Mouse (Mus musculus): ENCODE data around the gene Olfr1247. TPM values are rescaled to one million over a fixed set of nuclear protein-coding genes. Genes with fewer than 3 reads are reported as not detected.
"Not testable (repeated sequence)": the region's sequence is repeated elsewhere in the genome, so short reads cannot be mapped to it uniquely, and the experiment has no call there.

The Olfr1247 gene
- 0.04 TPM in 1 of 2 replicates, not detected in the other for polyA plus RNA-seq (2014; fragmentation: Nextera tagmentation; extraction: Ambion mirVana)

- Histone ChIP-seq H3K9me3 (ENCODE audit: control insufficient read depth, low read length) (no peaks in the 10 kb centered on the region), H3K9ac (no peak within 1 kb of the TSS), H3K4me3 (replicated peaks; ENCODE audit: low read length) (no peak within 1 kb of the TSS), H3K4me1 (replicated peaks; ENCODE audit: control insufficient read depth, insufficient read depth, low read length) (no peaks in the 10 kb centered on the region), H3K27ac (no peak within 1 kb of the TSS), H3K4me2 (replicated peaks) (no peak within 1 kb of the TSS), H3K36me3 (replicated peaks; ENCODE audit: control insufficient read depth, insufficient read depth) (no peaks in the 10 kb centered on the region), H3K27me3 (ENCODE audit: control insufficient read depth, insufficient read depth, low read length) (no peaks in the 10 kb centered on the region)
- no peak for DNase-seq (ENCODE audit: low spot score)
- ATAC-seq (ENCODE audit: low FRiP score), result no peak
- 98% methylated on average over 2 of the region's 2 CpGs for WGBS
Measured at GRCm38 (mm10) chr2:89614030-89614429, at the start of gene Olfr1247. Gene Olfr1247, minus strand, starts transcription at chr2:89614130.

GRCm38 (mm10) chr2:89661367-89661766, 47.4 kb upstream of the Olfr1247 start, which contains the start of gene Olfr1250:
Gene Olfr1250, minus strand, starts transcription at chr2:89661467.
- H3K36me3 ChIP-seq (replicated peaks; ENCODE audit: control insufficient read depth, insufficient read depth), result no peaks in the 10 kb centered on the region
- no peak within 1 kb of the TSS for H3K27ac ChIP-seq
- no peaks in the 10 kb centered on the region for H3K4me1 ChIP-seq (replicated peaks; ENCODE audit: control insufficient read depth, insufficient read depth, low read length)
- H3K27me3 ChIP-seq (ENCODE audit: control insufficient read depth, insufficient read depth, low read length), result no peaks in the 10 kb centered on the region
- ATAC-seq (ENCODE audit: low FRiP score), result no peak
- H3K9me3 ChIP-seq (ENCODE audit: control insufficient read depth, low read length), result no peaks in the 10 kb centered on the region
- no peak for DNase-seq (ENCODE audit: low spot score)
- H3K4me2 ChIP-seq (replicated peaks), result no peak within 1 kb of the TSS
- no peak within 1 kb of the TSS for H3K9ac ChIP-seq
- no peak within 1 kb of the TSS for H3K4me3 ChIP-seq (replicated peaks; ENCODE audit: low read length)

DNA sequence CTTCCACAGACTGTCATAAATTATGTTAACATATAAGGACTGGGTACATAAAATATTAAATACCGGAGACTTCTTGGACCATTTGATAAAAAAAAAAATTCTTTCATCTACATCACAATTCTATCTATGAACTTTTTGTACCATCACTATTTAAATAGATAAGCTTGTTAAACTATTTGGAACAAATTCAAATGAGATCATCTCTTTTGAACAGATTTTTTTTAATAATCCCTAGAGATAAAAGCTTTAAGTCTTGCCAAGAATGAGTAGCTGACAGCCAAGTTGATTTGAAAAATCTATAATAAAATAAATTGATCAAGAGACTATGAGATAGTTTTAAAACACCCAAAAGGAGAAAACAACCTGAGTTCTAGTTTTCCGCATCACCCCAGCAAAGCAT, 21.0 kb upstream of the Olfr1247 start, which contains the start of gene Olfr1249:
TSS of gene Olfr1249 (minus strand) at position 101 of the 400 bp plus-strand sequence.
- DNase-seq (ENCODE audit: low spot score) (no peak), ATAC-seq (ENCODE audit: low FRiP score) (no peak)
- Histone ChIP-seq H3K9ac (no peak within 1 kb of the TSS), H3K4me2 (replicated peaks) (no peak within 1 kb of the TSS), H3K27ac (no peak within 1 kb of the TSS), H3K27me3 (ENCODE audit: control insufficient read depth, insufficient read depth, low read length) (no peaks in the 10 kb centered on the region), H3K36me3 (replicated peaks; ENCODE audit: control insufficient read depth, insufficient read depth) (no peaks in the 10 kb centered on the region), H3K9me3 (ENCODE audit: control insufficient read depth, low read length) (no peaks in the 10 kb centered on the region), H3K4me1 (replicated peaks; ENCODE audit: control insufficient read depth, insufficient read depth, low read length) (no peaks in the 10 kb centered on the region), H3K4me3 (replicated peaks; ENCODE audit: low read length) (no peak within 1 kb of the TSS)
- WGBS, result 96% methylated on average over 2 of the region's 2 CpGs

DNA sequence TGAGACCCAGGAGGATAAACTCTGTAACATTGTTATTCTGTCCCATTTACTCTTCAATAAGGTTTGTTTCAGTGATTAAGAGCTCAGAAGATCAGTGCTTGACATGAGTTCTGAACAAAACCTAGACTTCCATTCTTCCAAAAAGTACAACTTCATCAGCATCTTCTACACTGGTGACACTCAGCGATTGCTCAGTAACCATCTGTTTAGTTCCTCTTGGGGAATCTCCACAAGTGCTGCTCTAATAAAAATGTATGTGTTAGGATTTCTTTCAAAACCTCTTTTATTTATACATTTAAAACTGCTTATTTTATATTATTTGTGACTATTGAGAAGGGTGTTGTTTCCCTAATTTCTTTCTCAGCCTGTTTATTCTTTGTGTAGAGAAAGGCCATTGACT, 4.2 kb upstream of the Olfr1247 start, which contains the start of gene Olfr1248:
TSS of gene Olfr1248 (minus strand) at position 101 of the 400 bp plus-strand sequence.
- not testable (repeated sequence) for DNase-seq (ENCODE audit: low spot score); H3K9me3 ChIP-seq (ENCODE audit: control insufficient read depth, low read length); H3K4me2 ChIP-seq (replicated peaks); ATAC-seq (ENCODE audit: low FRiP score); H3K9ac ChIP-seq; H3K4me1 ChIP-seq (replicated peaks; ENCODE audit: control insufficient read depth, insufficient read depth, low read length); H3K36me3 ChIP-seq (replicated peaks; ENCODE audit: control insufficient read depth, insufficient read depth); H3K4me3 ChIP-seq (replicated peaks; ENCODE audit: low read length); H3K27ac ChIP-seq; H3K27me3 ChIP-seq (ENCODE audit: control insufficient read depth, insufficient read depth, low read length)
- WGBS, result 95% methylated on average over 1 of the region's 1 CpGs

DNA sequence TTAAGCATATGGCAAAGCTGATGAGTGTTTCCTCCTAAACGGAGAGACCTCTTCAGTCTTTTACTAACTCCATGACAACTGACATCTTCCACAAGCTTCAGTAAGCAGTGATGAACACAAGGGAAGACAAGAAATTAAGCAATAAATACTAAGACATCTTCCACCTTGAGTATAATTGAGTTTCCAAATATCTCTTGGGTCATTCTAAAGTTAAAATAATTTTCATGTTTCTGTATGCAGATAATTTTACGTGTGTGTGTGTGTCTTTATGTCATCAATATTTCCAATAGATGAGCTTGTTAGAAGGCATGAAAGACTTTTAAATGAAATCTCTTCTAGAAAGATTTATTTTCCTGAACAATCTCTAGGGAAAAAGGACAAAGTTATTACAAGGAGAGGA, 20.9 kb downstream of the Olfr1247 start, which contains the start of gene Olfr1246:
TSS of gene Olfr1246 (minus strand) at position 101 of the 400 bp plus-strand sequence.
- Histone ChIP-seq H3K4me2 (replicated peaks) (no peak within 1 kb of the TSS), H3K4me3 (replicated peaks; ENCODE audit: low read length) (no peak within 1 kb of the TSS), H3K4me1 (replicated peaks; ENCODE audit: control insufficient read depth, insufficient read depth, low read length) (no peaks in the 10 kb centered on the region), H3K27me3 (ENCODE audit: control insufficient read depth, insufficient read depth, low read length) (no peaks in the 10 kb centered on the region), H3K27ac (no peak within 1 kb of the TSS), H3K9me3 (ENCODE audit: control insufficient read depth, low read length) (no peaks in the 10 kb centered on the region), H3K36me3 (replicated peaks; ENCODE audit: control insufficient read depth, insufficient read depth) (no peaks in the 10 kb centered on the region), H3K9ac (no peak within 1 kb of the TSS)
- ATAC-seq (ENCODE audit: low FRiP score) (no peak), DNase-seq (ENCODE audit: low spot score) (no peak)
- 92% methylated on average over 2 of the region's 2 CpGs for WGBS

- Histone ChIP-seq H3K4me3 (replicated peaks; ENCODE audit: low read length) (no peak within 1 kb of the TSS), H3K9me3 (ENCODE audit: control insufficient read depth, low read length) (no peaks in the 10 kb centered on the region), H3K27ac (no peak within 1 kb of the TSS), H3K36me3 (replicated peaks; ENCODE audit: control insufficient read depth, insufficient read depth) (no peaks in the 10 kb centered on the region), H3K4me2 (replicated peaks) (no peak within 1 kb of the TSS), H3K4me1 (replicated peaks; ENCODE audit: control insufficient read depth, insufficient read depth, low read length) (no peaks in the 10 kb centered on the region), H3K9ac (no peak within 1 kb of the TSS), H3K27me3 (ENCODE audit: control insufficient read depth, insufficient read depth, low read length) (no peaks in the 10 kb centered on the region)
- no peak for DNase-seq (ENCODE audit: low spot score)
- ATAC-seq (ENCODE audit: low FRiP score), result no peak
- WGBS, result 83% methylated on average over 1 of the region's 1 CpGs
Measured at GRCm38 (mm10) chr2:89578347-89578746, 35.6 kb downstream of the Olfr1247 start, which contains the start of gene Olfr1245. Gene Olfr1245, minus strand, starts transcription at chr2:89578447.

- H3K9me3 ChIP-seq (ENCODE audit: control insufficient read depth, low read length); H3K4me3 ChIP-seq (replicated peaks; ENCODE audit: low read length); H3K36me3 ChIP-seq (replicated peaks; ENCODE audit: control insufficient read depth, insufficient read depth); ATAC-seq (ENCODE audit: low FRiP score); H3K9ac ChIP-seq; H3K27ac ChIP-seq; H3K27me3 ChIP-seq (ENCODE audit: control insufficient read depth, insufficient read depth, low read length); H3K4me1 ChIP-seq (replicated peaks; ENCODE audit: control insufficient read depth, insufficient read depth, low read length); H3K4me2 ChIP-seq (replicated peaks); DNase-seq (ENCODE audit: low spot score): not testable (repeated sequence)
- WGBS, result 63% methylated on average over 2 of the region's 2 CpGs
Measured at GRCm38 (mm10) chr2:89562706-89563105, 51.2 kb downstream of the Olfr1247 start.

Other genes with a start within 250 kb of the Olfr1247 start
- gene Olfr1234, start 249.3 kb downstream of the Olfr1247 start, polyA plus RNA-seq (2014; fragmentation: Nextera tagmentation; extraction: Ambion mirVana), result not detected in 2 replicates
- gene Olfr1238, start 204.5 kb downstream of the Olfr1247 start, polyA plus RNA-seq (2014; fragmentation: Nextera tagmentation; extraction: Ambion mirVana), result not detected in 2 replicates
- gene Olfr1239, start 193.7 kb downstream of the Olfr1247 start, polyA plus RNA-seq (2014; fragmentation: Nextera tagmentation; extraction: Ambion mirVana), result not detected in 2 replicates
- not detected in 2 replicates for gene Olfr1240, start 171.1 kb downstream of the Olfr1247 start, polyA plus RNA-seq (2014; fragmentation: Nextera tagmentation; extraction: Ambion mirVana)
- not detected in 2 replicates for gene Olfr1241, start 127.0 kb downstream of the Olfr1247 start, polyA plus RNA-seq (2014; fragmentation: Nextera tagmentation; extraction: Ambion mirVana)
- gene Olfr1242, start 115.8 kb downstream of the Olfr1247 start, polyA plus RNA-seq (2014; fragmentation: Nextera tagmentation; extraction: Ambion mirVana), result not detected in 2 replicates
- gene Olfr1243, start 82.6 kb downstream of the Olfr1247 start, polyA plus RNA-seq (2014; fragmentation: Nextera tagmentation; extraction: Ambion mirVana), result not detected in 2 replicates
- gene Olfr1245, start 35.7 kb downstream of the Olfr1247 start, polyA plus RNA-seq (2014; fragmentation: Nextera tagmentation; extraction: Ambion mirVana), result not detected in 2 replicates
- gene Olfr1246, start 21.0 kb downstream of the Olfr1247 start, polyA plus RNA-seq (2014; fragmentation: Nextera tagmentation; extraction: Ambion mirVana), result not detected in 2 replicates
- not detected in 2 replicates for gene Olfr1248, start 4.1 kb upstream of the Olfr1247 start, polyA plus RNA-seq (2014; fragmentation: Nextera tagmentation; extraction: Ambion mirVana)
- gene Olfr1249, start 20.9 kb upstream of the Olfr1247 start, polyA plus RNA-seq (2014; fragmentation: Nextera tagmentation; extraction: Ambion mirVana), result not detected in 2 replicates
- gene Olfr1250, start 47.3 kb upstream of the Olfr1247 start, polyA plus RNA-seq (2014; fragmentation: Nextera tagmentation; extraction: Ambion mirVana), result not detected in 2 replicates
- not detected in 2 replicates for gene Olfr1251, start 57.8 kb upstream of the Olfr1247 start, polyA plus RNA-seq (2014; fragmentation: Nextera tagmentation; extraction: Ambion mirVana)
- not detected in 2 replicates for gene Olfr1252, start 110.9 kb upstream of the Olfr1247 start, polyA plus RNA-seq (2014; fragmentation: Nextera tagmentation; extraction: Ambion mirVana)
- gene Olfr1253, start 143.0 kb upstream of the Olfr1247 start, polyA plus RNA-seq (2014; fragmentation: Nextera tagmentation; extraction: Ambion mirVana), result not detected in 2 replicates
- not detected in 2 replicates for gene Olfr1254, start 179.5 kb upstream of the Olfr1247 start, polyA plus RNA-seq (2014; fragmentation: Nextera tagmentation; extraction: Ambion mirVana)
- gene Olfr1255, start 197.9 kb upstream of the Olfr1247 start, polyA plus RNA-seq (2014; fragmentation: Nextera tagmentation; extraction: Ambion mirVana), result not detected in 2 replicates
- not detected in 2 replicates for gene Olfr1256, start 227.4 kb upstream of the Olfr1247 start, polyA plus RNA-seq (2014; fragmentation: Nextera tagmentation; extraction: Ambion mirVana)
- 0.21 and 0.23 TPM in 2 replicates for gene Olfr48, start 234.1 kb upstream of the Olfr1247 start, polyA plus RNA-seq (2014; fragmentation: Nextera tagmentation; extraction: Ambion mirVana)